Mouse (Mus musculus) spleen, postnatal 36 days (tissue): ENCODE data around the gene Aprt.
"Not testable (repeated sequence)": the region's sequence is repeated elsewhere in the genome, so short reads cannot be mapped to it uniquely, and the experiment has no call there.

Source experiments
- DNase-seq, 2 experiments: peaks; one replicate each; pipeline ENCODE4 v3.0.0; 2022; ENCODE audit warnings: low spot score in 2 of 2, mixed read lengths in 1 of 2

Gene Aprt

GRCm38 (mm10) chr8:122586171-122586570 lies 9.5 kb upstream of the Aprt start:
- no peak for DNase-seq

GRCm38 (mm10) chr8:122585411-122585891 lies 8.7 kb upstream of the Aprt start:
- DNase-seq: no peak

- no peak for DNase-seq
Measured at GRCm38 (mm10) chr8:122584981-122585380, 8.3 kb upstream of the Aprt start.

GRCm38 (mm10) chr8:122580926-122581325 lies 4.2 kb upstream of the Aprt start:
- no peak for DNase-seq

GRCm38 (mm10) chr8:122579196-122579595 lies 2.5 kb upstream of the Aprt start:
- no peak for DNase-seq

- no peak for DNase-seq
Measured at GRCm38 (mm10) chr8:122577116-122577515, 407 bp upstream of the Aprt start.

GRCm38 (mm10) chr8:122575735-122576647 lies 718 bp downstream of the Aprt start:
- DNase-seq: no peak

- no peak for DNase-seq
Measured at GRCm38 (mm10) chr8:122575286-122575685, 1.4 kb downstream of the Aprt start.

GRCm38 (mm10) chr8:122574667-122575251 lies 1.9 kb downstream of the Aprt start:
- no peak for DNase-seq

- DNase-seq: no peak
Measured at GRCm38 (mm10) chr8:122574264-122574663, 2.4 kb downstream of the Aprt start.

GRCm38 (mm10) chr8:122573577-122573976 lies 3.1 kb downstream of the Aprt start:
- DNase-seq: no peak

- not testable (repeated sequence) for DNase-seq
Measured at GRCm38 (mm10) chr8:122573176-122573575, 3.5 kb downstream of the Aprt start.

GRCm38 (mm10) chr8:122572751-122573150 lies 4.0 kb downstream of the Aprt start:
- no peak for DNase-seq

GRCm38 (mm10) chr8:122571750-122572267 lies 4.9 kb downstream of the Aprt start:
- no peak for DNase-seq

GRCm38 (mm10) chr8:122571153-122571552 lies 5.6 kb downstream of the Aprt start:
- no peak for DNase-seq

GRCm38 (mm10) chr8:122569996-122570395 lies 6.7 kb downstream of the Aprt start:
- DNase-seq: no peak

- no peak for DNase-seq
Measured at GRCm38 (mm10) chr8:122569329-122569728, 7.4 kb downstream of the Aprt start.

- no peak for DNase-seq
Measured at GRCm38 (mm10) chr8:122568881-122569309, 7.8 kb downstream of the Aprt start.

- DNase-seq: peak; percentile 90 to 91
Measured at GRCm38 (mm10) chr8:122568109-122568504, 8.6 kb downstream of the Aprt start.

- DNase-seq: peak; percentile 93 to 94
Measured at GRCm38 (mm10) chr8:122567361-122568108, 9.2 kb downstream of the Aprt start, which contains the start of gene Cdt1. TSS of gene Cdt1 (plus strand) at chr8:122568015.

- no peak for DNase-seq
Measured at GRCm38 (mm10) chr8:122566766-122567165, 9.9 kb downstream of the Aprt start.
